Mouse (Mus musculus) limb, embryonic 14.5 days (tissue): ENCODE data around the gene Cxcr6. TPM values are rescaled to one million over a fixed set of nuclear protein-coding genes. Genes with fewer than 3 reads are reported as not detected.
"Not testable (repeated sequence)": the region's sequence is repeated elsewhere in the genome, so short reads cannot be mapped to it uniquely, and the experiment has no call there.

Source experiments
- ATAC-seq: fragments of 200-750 bp; cut with Nextera tagmentation; 2 replicates; pipeline ENCODE4 v1.8.0; 2017; ENCODE audit warnings: low read depth, moderate number of reproducible peaks, moderate TSS enrichment; ENCODE audit not compliant: low FRiP score
- DNase-seq: peaks from one replicate; pipeline ENCODE4 v3.0.0-alpha.2; 2015; ENCODE audit warnings: low spot score
- H3K27ac ChIP-seq: fragments of 300-500 bp; sonication (generic); replicated peaks from 2 replicates; pipeline ENCODE4 v1.5.1; 2014; ENCODE audit warnings: low read depth, mild to moderate bottlenecking, low read length, moderate library complexity, mixed read lengths
- H3K27me3 ChIP-seq: fragments of 300-500 bp; sonication (generic); 2 replicates; pipeline ENCODE4 v1.6.1; 2014; ENCODE audit warnings: low read length, mixed read lengths; ENCODE audit not compliant: control insufficient read depth, insufficient read depth
- H3K36me3 ChIP-seq: fragments of 300-500 bp; sonication (generic); 2 replicates; pipeline ENCODE4 v1.6.1; 2014; ENCODE audit warnings: mild to moderate bottlenecking, low read length, moderate library complexity, mixed read lengths; ENCODE audit not compliant: control insufficient read depth, insufficient read depth
- H3K4me1 ChIP-seq: fragments of 300-500 bp; sonication (generic); 2 replicates; pipeline ENCODE4 v1.6.1; 2014; ENCODE audit warnings: antibody characterized with exemption, low read length, mixed read lengths; ENCODE audit not compliant: control insufficient read depth, insufficient read depth
- H3K4me2 ChIP-seq: fragments of 300-500 bp; sonication (generic); replicated peaks from 2 replicates; pipeline ENCODE4 v1.6.1; 2014; ENCODE audit warnings: low read depth, mild to moderate bottlenecking, low read length, moderate library complexity; ENCODE audit not compliant: severe bottlenecking
- H3K4me3 ChIP-seq: fragments of 300-500 bp; sonication (generic); replicated peaks from 2 replicates; pipeline ENCODE4 v1.5.1; 2014; ENCODE audit warnings: low read length
- H3K9ac ChIP-seq: fragments of 300-500 bp; sonication (generic); 2 replicates; pipeline ENCODE4 v1.6.1; 2014; ENCODE audit warnings: mild to moderate bottlenecking, low read depth, low read length, moderate library complexity; ENCODE audit not compliant: severe bottlenecking
- H3K9me3 ChIP-seq: fragments of 300-500 bp; sonication (generic); 2 replicates; pipeline ENCODE4 v1.6.1; 2016; ENCODE audit warnings: low read length; ENCODE audit not compliant: control insufficient read depth
- POLR2A ChIP-seq: fragments of 200-500 bp; IDR thresholded peaks from 2 replicates; pipeline ENCODE4 v1.8.0; 2012; ENCODE audit warnings: inconsistent platforms, mild to moderate bottlenecking, moderate library complexity, borderline replicate concordance; ENCODE audit not compliant: insufficient read depth, insufficient read length; ENCODE audit errors: extremely low read depth
- WGBS: fragments of 180-500 bp; shearing (Covaris S2); extraction: QIAGEN DNeasy Blood & Tissue Kit; methylation state at CpG from one replicate; pipeline ENCODE4 v1.1.7; 2014; 5-methylcytosine and 5-hydroxymethylcytosine counted together
- polyA plus RNA-seq, 2 experiments: library from polyadenylated mRNA; depleted of rRNA in 1 of 2; stranded (reverse) in 1 of 2; unstranded in 1 of 2; fragments of >200 nt; fragmentation: Nextera tagmentation in 1 of 2; extraction: Ambion mirVana in 1 of 2; gene quantifications; 2 replicates each; pipeline versions ENCODE4 v1.2.1 to v1.2.3; 2012 to 2014

The Cxcr6 gene
- polyA plus RNA-seq, 2 experiments, result 0.09 to 0.44 TPM

DNA sequence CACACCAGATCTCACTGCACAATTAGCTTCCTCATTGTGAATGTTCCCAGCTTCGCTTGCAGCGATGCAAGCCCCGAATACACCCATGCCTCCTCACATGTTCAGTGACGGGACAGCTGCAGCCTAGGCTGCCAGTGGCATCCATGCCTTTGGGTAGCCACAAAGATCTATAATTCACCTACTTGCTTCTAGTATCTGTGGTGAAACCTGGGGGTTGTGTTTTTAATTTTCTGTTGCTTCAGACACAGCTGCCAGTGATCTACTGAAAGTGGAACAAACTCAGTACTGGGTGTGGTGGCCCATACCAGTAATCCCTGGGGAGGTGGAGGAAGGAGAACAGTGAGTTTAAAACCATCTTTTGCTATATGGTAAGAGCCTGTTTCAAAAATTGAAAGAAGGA is 43.4 kb upstream of the Cxcr6 start:
- Histone ChIP-seq H3K36me3 (no peaks in the 10 kb centered on the region), H3K27me3 (no peaks in the 10 kb centered on the region), H3K4me1 (no peaks in the 10 kb centered on the region), H3K27ac (no peak overlapping the region), H3K4me3 (no peak overlapping the region), H3K9me3 (no peaks in the 10 kb centered on the region), H3K9ac (no peak overlapping the region), H3K4me2 (no peak overlapping the region)
- ATAC-seq (no peak), DNase-seq (no peak)
- TF ChIP-seq POLR2A, result no peak
- WGBS, result 87% methylated on average over 4 of the region's 4 CpGs

DNA sequence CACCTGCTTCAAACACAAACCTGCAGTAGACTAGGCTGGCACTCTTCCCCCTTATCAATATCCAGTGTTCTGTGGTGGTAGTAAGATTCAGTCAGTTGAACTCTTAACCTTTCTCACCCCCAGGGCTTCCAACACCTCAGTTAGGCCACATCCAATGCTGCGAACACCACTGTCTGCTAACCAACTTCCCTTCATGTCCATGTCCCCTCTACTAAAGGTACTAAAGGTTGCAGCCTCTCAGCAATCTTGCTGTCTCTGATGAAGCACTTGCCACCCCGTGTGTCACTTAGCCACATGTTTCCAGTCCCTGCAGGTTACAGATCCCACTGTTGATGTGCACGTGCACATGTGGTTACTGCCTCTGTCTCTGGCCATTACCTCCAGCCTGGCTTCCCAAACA is 42.5 kb upstream of the Cxcr6 start:
- Histone ChIP-seq H3K27me3 (no peaks in the 10 kb centered on the region), H3K9ac (no peak overlapping the region), H3K4me1 (no peaks in the 10 kb centered on the region), H3K9me3 (no peaks in the 10 kb centered on the region), H3K27ac (no peak overlapping the region), H3K4me2 (no peak overlapping the region), H3K4me3 (no peak overlapping the region), H3K36me3 (no peaks in the 10 kb centered on the region)
- TF ChIP-seq POLR2A, result no peak
- DNase-seq (no peak), ATAC-seq (no peak)
- WGBS, result 82% methylated on average over 3 of the region's 3 CpGs

DNA sequence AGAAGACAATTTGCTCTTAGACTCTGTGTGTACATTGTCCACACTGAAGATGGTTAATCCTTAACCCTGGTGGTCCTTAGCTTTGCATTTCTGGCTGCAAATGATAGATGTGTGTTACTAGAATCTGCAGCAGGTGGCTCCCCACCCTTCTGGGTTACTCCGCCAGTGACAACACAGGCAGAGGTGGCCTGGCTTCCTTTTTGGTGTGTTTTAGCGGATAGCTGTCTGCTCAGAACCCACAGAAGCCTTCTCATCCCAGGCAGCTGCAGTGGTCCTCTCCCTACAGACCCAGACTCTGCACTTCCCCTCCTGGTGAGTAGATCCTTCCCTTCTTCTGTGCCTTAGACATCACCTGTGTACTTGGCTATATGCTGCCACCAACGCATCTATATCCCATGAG is 39.3 kb upstream of the Cxcr6 start:
- Histone ChIP-seq H3K4me2 (no peak overlapping the region), H3K9ac (no peak overlapping the region), H3K4me3 (no peak overlapping the region), H3K4me1 (no peaks in the 10 kb centered on the region), H3K27ac (no peak overlapping the region), H3K9me3 (no peaks in the 10 kb centered on the region), H3K27me3 (no peaks in the 10 kb centered on the region), H3K36me3 (no peaks in the 10 kb centered on the region)
- no peak for TF ChIP-seq POLR2A
- ATAC-seq (no peak), DNase-seq (no peak)
- 84% methylated on average over 3 of the region's 3 CpGs for WGBS

DNA sequence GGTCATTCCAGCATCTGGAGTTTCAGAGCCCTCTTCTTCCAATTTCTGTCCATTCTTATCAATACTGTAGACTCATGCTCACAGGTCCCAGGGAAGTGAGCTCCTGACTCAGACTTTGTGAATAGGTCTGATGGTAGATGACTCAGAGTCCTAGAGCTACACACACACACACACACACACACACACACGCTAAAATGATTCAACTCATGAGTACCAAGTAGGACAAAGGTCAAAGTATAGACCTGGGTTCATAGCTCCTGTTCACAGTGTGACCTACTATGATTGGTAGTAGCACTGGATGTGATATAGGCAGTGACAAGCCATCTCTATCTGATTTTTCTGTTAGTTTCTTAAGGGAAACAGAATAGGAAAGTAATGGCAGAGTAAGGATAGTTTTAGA is 37.8 kb upstream of the Cxcr6 start:
- H3K4me1 ChIP-seq, result no peaks in the 10 kb centered on the region
- 75% methylated on average over 1 of the region's 1 CpGs for WGBS
- ATAC-seq, result no peak

DNA sequence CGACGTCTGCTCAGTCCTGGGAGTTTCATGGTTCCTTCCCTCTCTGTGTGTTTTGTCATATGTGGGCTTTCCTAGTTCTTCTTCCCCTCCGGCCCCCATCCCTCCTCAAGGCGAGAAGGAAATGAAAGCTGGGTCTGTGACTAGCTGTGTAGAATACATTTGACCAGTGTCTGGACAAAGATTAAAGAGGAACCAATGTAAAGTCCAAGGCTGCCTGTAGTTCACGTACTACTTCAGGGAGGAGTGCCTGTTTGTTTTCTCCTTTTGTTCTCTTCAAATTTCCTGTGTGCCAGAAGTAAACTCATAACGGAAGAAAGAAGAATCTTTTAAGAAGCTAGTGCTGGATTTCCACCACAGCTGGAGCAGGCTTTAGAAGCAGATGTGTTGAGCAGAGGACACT is 36.7 kb upstream of the Cxcr6 start:
- 55% methylated on average over 6 of the region's 6 CpGs for WGBS
- H3K4me3 ChIP-seq, result no peak overlapping the region
- H3K9ac ChIP-seq, result no peak overlapping the region
- ATAC-seq (no peak), DNase-seq (no peak)
- no peaks in the 10 kb centered on the region for H3K9me3 ChIP-seq
- no peaks in the 10 kb centered on the region for H3K4me1 ChIP-seq
- H3K36me3 ChIP-seq, result no peaks in the 10 kb centered on the region
- H3K27ac ChIP-seq, result no peak overlapping the region; the same call in 1 of the 2 replicates
- no peak overlapping the region for H3K4me2 ChIP-seq
- TF ChIP-seq POLR2A, result no peak
- H3K27me3 ChIP-seq, result no peaks in the 10 kb centered on the region

More for the DNA sequence above, 37.8 kb upstream of the Cxcr6 start:
- no peaks in the 10 kb centered on the region for H3K9me3 ChIP-seq
- H3K27ac ChIP-seq, result no peak overlapping the region
- no peak for DNase-seq
- no peak overlapping the region for H3K4me2 ChIP-seq
- H3K27me3 ChIP-seq, result no peaks in the 10 kb centered on the region
- no peak for TF ChIP-seq POLR2A
- no peak overlapping the region for H3K9ac ChIP-seq
- H3K4me3 ChIP-seq, result no peak overlapping the region
- no peaks in the 10 kb centered on the region for H3K36me3 ChIP-seq

DNA sequence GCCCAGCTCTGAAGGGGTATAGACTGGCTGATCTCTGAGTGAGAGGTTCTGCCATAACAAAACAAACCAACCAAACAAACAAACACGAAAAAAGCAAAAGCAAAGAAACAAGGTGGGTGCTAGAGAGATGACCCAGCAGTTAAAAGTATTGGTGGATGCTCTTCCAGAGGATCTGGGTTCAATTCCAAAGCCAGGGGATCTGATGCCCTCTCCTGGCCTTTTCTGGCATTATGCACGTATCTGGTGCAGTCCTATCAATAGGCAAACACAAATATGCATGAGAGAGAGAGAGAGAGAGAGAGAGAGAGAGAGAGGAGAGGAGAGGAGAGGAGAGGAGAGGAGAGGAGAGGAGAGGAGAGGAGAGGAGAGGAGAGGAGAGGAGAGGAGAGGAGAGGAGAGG is 33.0 kb upstream of the Cxcr6 start:
- not testable (repeated sequence) for H3K4me1 ChIP-seq, H3K9me3 ChIP-seq, H3K4me2 ChIP-seq, H3K27ac ChIP-seq, ATAC-seq, H3K9ac ChIP-seq, H3K27me3 ChIP-seq, H3K4me3 ChIP-seq, H3K36me3 ChIP-seq
- DNase-seq, result peak; percentile 13
- 39% methylated on average over 2 of the region's 2 CpGs for WGBS
